Mouse (Mus musculus) hindbrain, embryonic 13.5 days (tissue): Measurements from ENCODE around the gene Folr1. TPM values are rescaled to one million over a fixed set of nuclear protein-coding genes. Genes with fewer than 3 reads are reported as not detected.
A peak's percentile ranks its signal among the peaks of the same experiment; 100 is the strongest.

Experiments
- ATAC-seq: fragments of 200-750 bp; cut with Nextera tagmentation; 2 replicates; pipeline ENCODE4 v1.8.0; 2017; ENCODE audit warnings: moderate TSS enrichment; ENCODE audit not compliant: low FRiP score
- H3K27ac ChIP-seq: fragments of 300-500 bp; sonication (generic); 2 replicates; pipeline ENCODE4 v1.5.1; 2015; ENCODE audit warnings: inconsistent platforms, mild to moderate bottlenecking, moderate library complexity
- H3K27me3 ChIP-seq: fragments of 300-500 bp; sonication (generic); 2 replicates; pipeline ENCODE4 v1.6.1; 2015; ENCODE audit warnings: mild to moderate bottlenecking, inconsistent platforms
- H3K36me3 ChIP-seq: fragments of 300-500 bp; sonication (generic); 2 replicates; pipeline ENCODE4 v1.6.1; 2015; ENCODE audit warnings: mild to moderate bottlenecking, inconsistent platforms
- H3K4me1 ChIP-seq: fragments of 300-500 bp; sonication (generic); replicated peaks from 2 replicates; pipeline ENCODE4 v1.6.1; 2015; ENCODE audit warnings: inconsistent platforms
- H3K4me2 ChIP-seq: fragments of 300-500 bp; sonication (generic); 2 replicates; pipeline ENCODE4 v1.6.1; 2015; ENCODE audit warnings: inconsistent platforms, mild to moderate bottlenecking, moderate library complexity
- H3K4me3 ChIP-seq: fragments of 300-500 bp; sonication (generic); 2 replicates; pipeline ENCODE4 v1.5.1; 2015; ENCODE audit warnings: mild to moderate bottlenecking, inconsistent platforms
- H3K9ac ChIP-seq: fragments of 300-500 bp; sonication (generic); 2 replicates; pipeline ENCODE4 v1.6.1; 2015; ENCODE audit warnings: mild to moderate bottlenecking, inconsistent platforms
- H3K9me3 ChIP-seq: fragments of 300-500 bp; sonication (generic); 2 replicates; pipeline ENCODE4 v1.6.1; 2016; ENCODE audit warnings: inconsistent platforms
- WGBS: fragments of 180-500 bp; shearing (Covaris S2); methylation state at CpG from one replicate; pipeline ENCODE4 v1.1.7; 2015; 5-methylcytosine and 5-hydroxymethylcytosine counted together
- polyA plus RNA-seq: library from polyadenylated mRNA; unstranded; fragments of >200 nt; fragmentation: Nextera tagmentation; extraction: Ambion mirVana; gene quantifications from 2 replicates; pipeline ENCODE4 v1.2.1, GENCODE M21; 2015

The Folr1 gene
- polyA plus RNA-seq, 1 experiment from 2014 or later: 39.2 TPM

DNA sequence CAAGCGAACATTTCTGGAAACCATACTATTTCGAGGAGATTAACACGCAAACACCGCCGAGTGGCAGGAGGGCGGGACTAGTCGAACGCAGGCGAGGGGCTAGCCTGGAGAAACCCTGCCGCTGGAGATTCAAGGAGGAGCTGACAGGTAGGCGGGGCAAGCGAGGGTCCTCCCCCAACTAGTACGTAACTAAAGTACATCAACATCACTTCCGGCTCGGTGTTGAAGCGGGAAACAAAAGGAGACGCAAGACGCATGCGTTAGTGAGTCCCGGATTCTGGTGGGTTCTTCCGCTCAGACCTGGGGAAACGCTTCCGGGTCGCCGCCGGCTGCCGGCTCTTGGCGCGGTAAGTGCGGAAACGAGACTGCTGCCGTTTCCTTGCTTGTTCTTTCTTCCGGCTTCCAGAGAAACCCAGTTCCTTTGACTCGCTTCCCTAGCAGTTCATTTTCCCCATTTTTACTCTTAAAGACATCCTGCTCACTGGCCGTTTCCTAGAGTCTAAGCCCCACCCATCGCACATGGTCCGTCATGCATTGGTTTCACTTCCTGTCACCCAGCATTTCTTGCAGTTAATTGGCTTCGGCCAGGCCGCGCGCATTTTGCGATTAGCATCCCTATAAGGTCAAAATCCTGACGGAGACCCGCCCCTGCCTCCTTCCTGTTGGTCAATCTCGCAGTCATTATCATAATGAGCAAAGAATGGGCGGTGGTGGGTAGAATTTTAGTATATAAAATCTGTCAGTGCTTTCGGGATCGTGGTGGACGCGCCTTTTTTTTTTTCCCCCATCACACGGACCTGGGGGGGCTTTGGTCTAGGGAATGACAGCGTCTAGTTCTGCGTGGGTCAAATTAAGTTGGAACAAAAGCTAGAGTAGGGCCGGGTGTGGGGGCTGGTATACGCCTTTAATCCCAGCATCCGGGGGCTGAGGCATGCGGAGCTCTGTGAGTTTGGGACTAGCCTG, 25.8 kb upstream of the Folr1 start:
- peak overlapping the region; percentile 53 for H3K4me2 ChIP-seq
- no peaks in the 10 kb centered on the region for H3K27me3 ChIP-seq
- peak overlapping the region; percentile 92 for H3K27ac ChIP-seq
- H3K9me3 ChIP-seq: no peaks in the 10 kb centered on the region
- H3K4me3 ChIP-seq: peak overlapping the region; percentile 51
- under 1% methylated on average over 57 of the region's 57 CpGs for WGBS
- peaks cover 15% of the 10 kb centered on the region for H3K36me3 ChIP-seq
- ATAC-seq: peak; percentile 98
- H3K4me1 ChIP-seq: peaks cover 18% of the 10 kb centered on the region
- peak overlapping the region; percentile 72 for H3K9ac ChIP-seq

DNA sequence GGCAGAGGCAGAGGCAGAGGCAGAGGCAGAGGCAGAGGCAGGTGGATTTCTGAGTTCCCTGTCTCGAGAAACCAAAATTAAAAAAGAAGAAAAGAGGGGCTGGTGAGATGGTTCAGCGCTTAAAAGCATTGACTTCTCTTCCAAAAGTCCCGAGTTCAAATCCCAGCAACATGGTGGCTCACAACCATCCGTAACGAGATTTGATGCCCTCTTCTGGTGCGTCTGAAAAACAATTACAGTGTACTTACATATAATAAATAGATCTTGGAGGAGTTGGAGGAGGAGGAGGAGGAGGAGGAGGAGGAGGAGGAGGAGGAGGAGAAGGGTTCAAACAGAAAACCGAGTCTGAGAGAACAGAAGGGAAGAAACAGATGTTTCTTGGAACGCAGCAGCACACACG, 25.1 kb upstream of the Folr1 start:
- peak overlapping the region; percentile 42 for H3K4me2 ChIP-seq
- WGBS: 40% methylated on average over 9 of the region's 9 CpGs

DNA sequence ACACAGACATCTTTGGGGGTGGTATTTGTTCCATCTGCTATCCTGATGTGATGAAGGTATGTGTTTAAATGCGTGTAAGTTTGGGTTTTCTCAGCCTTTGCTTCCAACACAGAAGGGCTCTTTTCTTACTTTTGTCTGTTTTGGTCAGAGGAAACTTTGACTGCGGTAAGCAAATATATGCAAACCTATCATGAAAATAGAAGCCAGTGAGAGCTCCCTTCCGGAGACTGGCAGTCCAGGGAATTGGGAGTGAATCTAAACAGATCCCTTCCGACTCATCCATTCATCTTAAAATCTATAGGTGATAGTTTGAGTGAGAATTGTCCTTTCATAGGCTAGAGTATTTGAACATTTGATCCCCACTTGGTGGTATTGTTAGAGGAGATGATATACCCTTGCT, 17.9 kb upstream of the Folr1 start:
- Histone ChIP-seq H3K36me3 (no peaks in the 10 kb centered on the region), H3K9ac (no peak overlapping the region), H3K4me3 (no peak overlapping the region), H3K27me3 (no peaks in the 10 kb centered on the region), H3K9me3 (no peaks in the 10 kb centered on the region), H3K27ac (no peak overlapping the region), H3K4me2 (no peak overlapping the region), H3K4me1 (no peaks in the 10 kb centered on the region)
- ATAC-seq: no peak
- 82% methylated on average over 4 of the region's 4 CpGs for WGBS

More for the DNA sequence above, 25.1 kb upstream of the Folr1 start:
- Histone ChIP-seq H3K4me1 (peaks cover 18% of the 10 kb centered on the region), H3K9me3 (no peaks in the 10 kb centered on the region), H3K36me3 (peaks cover 8% of the 10 kb centered on the region), H3K27me3 (no peaks in the 10 kb centered on the region), H3K9ac (peak overlapping the region; percentile 60; the same call in 1 of the 2 replicates), H3K4me3 (peak overlapping the region; percentile 51), H3K27ac (peak overlapping the region; percentile 92)
- ATAC-seq: no peak

GRCm38 (mm10) chr7:101886274-101886673, 15.7 kb upstream of the Folr1 start:
- no peak overlapping the region for H3K4me2 ChIP-seq
- H3K9ac ChIP-seq: no peak overlapping the region
- 87% methylated on average over 6 of the region's 6 CpGs for WGBS
- H3K4me1 ChIP-seq: no peaks in the 10 kb centered on the region
- no peak for ATAC-seq
- H3K27ac ChIP-seq: no peak overlapping the region
- no peaks in the 10 kb centered on the region for H3K9me3 ChIP-seq
- no peaks in the 10 kb centered on the region for H3K27me3 ChIP-seq
- no peak overlapping the region for H3K4me3 ChIP-seq
- no peaks in the 10 kb centered on the region for H3K36me3 ChIP-seq

DNA sequence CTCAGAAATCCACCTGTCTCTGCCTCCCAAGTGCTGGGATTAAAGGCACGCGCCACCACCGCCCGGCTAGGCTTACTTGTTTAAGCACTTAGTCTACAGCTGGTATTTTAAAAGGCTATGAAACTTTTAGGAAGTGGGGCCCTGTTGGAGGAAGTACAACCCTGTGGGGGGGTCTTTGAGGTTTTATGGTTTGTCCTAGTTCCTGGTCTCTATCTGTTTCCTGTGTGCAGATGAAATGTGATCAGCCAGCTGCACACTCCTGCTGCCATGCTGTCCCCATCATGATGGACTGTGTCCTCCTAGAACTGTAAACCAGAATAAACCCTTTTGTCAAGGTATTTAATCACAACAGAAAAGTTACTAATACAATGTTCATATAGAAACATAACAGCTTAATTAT, 13.6 kb upstream of the Folr1 start:
- Histone ChIP-seq H3K9me3 (no peaks in the 10 kb centered on the region), H3K27me3 (no peaks in the 10 kb centered on the region), H3K27ac (no peak overlapping the region), H3K4me1 (no peaks in the 10 kb centered on the region), H3K36me3 (no peaks in the 10 kb centered on the region), H3K9ac (no peak overlapping the region), H3K4me2 (no peak overlapping the region), H3K4me3 (no peak overlapping the region)
- ATAC-seq: no peak
- 98% methylated on average over 4 of the region's 4 CpGs for WGBS

GRCm38 (mm10) chr7:101882413-101883154, 12.0 kb upstream of the Folr1 start:
- no peaks in the 10 kb centered on the region for H3K9me3 ChIP-seq
- ATAC-seq: no peak
- WGBS: 57% methylated on average over 9 of the region's 9 CpGs
- H3K27ac ChIP-seq: no peak overlapping the region
- no peak overlapping the region for H3K4me3 ChIP-seq
- H3K9ac ChIP-seq: no peak overlapping the region
- no peaks in the 10 kb centered on the region for H3K27me3 ChIP-seq
- no peak overlapping the region for H3K4me2 ChIP-seq
- H3K36me3 ChIP-seq: no peaks in the 10 kb centered on the region
- no peaks in the 10 kb centered on the region for H3K4me1 ChIP-seq

DNA sequence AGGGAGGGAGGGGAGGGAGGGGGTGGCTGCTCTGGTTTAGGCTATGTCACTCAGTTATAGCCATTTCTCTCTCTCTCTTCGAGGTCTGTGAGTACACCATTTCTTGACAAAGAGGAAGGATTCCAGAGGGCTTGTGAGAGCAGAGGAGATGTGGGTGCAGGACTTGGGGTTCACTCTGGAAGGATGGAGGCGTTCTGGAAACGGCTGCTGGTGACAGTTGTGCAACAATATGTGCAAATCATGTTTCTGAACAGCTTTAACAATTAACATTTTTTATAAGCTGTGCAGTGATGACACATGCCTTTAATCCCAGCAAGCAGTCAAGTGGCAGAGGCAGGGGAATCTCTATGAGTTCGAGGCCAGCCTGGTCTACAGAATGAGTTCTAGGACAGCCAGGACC, 10.3 kb upstream of the Folr1 start:
- ATAC-seq: no peak
- Histone ChIP-seq H3K27me3 (no peaks in the 10 kb centered on the region), H3K9me3 (no peaks in the 10 kb centered on the region), H3K4me3 (no peak overlapping the region), H3K36me3 (no peaks in the 10 kb centered on the region), H3K9ac (no peak overlapping the region), H3K4me2 (no peak overlapping the region), H3K27ac (no peak overlapping the region), H3K4me1 (no peaks in the 10 kb centered on the region)
- WGBS: 84% methylated on average over 4 of the region's 4 CpGs

DNA sequence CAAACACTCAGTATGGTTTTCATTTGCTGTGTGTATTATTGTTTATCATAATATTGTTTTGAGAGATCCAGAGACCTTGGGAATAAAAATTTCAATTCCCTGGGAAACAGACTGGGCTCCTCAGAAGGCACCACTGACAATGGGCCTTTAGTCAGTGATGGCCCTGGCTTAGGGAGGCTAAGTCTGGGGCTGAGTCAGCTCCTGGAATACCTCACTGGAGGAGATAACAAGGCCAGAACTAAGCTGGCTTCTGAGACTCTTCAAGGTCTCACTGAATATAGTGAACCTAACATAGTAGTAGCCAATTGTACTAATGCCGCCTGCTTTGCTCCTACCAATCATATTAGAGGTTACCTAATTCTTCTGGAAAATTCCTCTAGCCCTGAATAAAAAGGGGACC, 5.4 kb upstream of the Folr1 start:
- no peaks in the 10 kb centered on the region for H3K9me3 ChIP-seq
- WGBS: 97% methylated on average over 1 of the region's 1 CpGs
- no peak overlapping the region for H3K27ac ChIP-seq
- no peak overlapping the region for H3K9ac ChIP-seq
- ATAC-seq: no peak
- no peaks in the 10 kb centered on the region for H3K27me3 ChIP-seq
- no peak overlapping the region for H3K4me2 ChIP-seq
- no peaks in the 10 kb centered on the region for H3K36me3 ChIP-seq
- no peak overlapping the region for H3K4me3 ChIP-seq
- H3K4me1 ChIP-seq: no peaks in the 10 kb centered on the region

DNA sequence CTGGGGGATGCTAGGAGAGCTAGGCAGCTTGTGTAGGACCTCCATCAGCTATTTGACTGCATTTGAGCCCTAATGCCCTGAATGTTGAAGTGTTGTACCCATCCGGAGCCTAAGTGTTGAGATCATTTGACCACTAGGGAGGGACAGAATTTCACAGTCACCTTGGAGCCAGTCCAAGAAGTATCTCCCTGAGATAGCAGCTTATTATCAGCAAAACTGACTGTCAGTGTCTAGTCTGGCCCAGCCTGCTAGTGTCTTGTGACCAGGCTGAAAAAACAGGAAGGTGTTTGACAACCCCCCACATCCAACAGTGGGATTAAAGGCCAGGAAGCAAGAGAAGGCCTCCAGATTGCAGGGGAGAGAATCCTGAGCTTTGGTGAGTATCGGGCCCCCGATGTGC, 708 bp upstream of the Folr1 start:
- 85% methylated on average over 3 of the region's 3 CpGs for WGBS

GRCm38 (mm10) chr7:101869163-101869500, 1.5 kb downstream of the Folr1 start:
- Histone ChIP-seq H3K4me3 (no peak overlapping the region), H3K4me1 (no peaks in the 10 kb centered on the region), H3K27ac (no peak overlapping the region), H3K9me3 (no peaks in the 10 kb centered on the region), H3K27me3 (no peaks in the 10 kb centered on the region), H3K4me2 (no peak overlapping the region), H3K9ac (no peak overlapping the region), H3K36me3 (no peaks in the 10 kb centered on the region)
- 46% methylated on average over 7 of the region's 7 CpGs for WGBS
- ATAC-seq: no peak

More for the DNA sequence above, 708 bp upstream of the Folr1 start:
- no peaks in the 10 kb centered on the region for H3K27me3 ChIP-seq
- H3K9ac ChIP-seq: no peak overlapping the region
- no peak overlapping the region for H3K27ac ChIP-seq
- no peaks in the 10 kb centered on the region for H3K9me3 ChIP-seq
- no peak for ATAC-seq
- no peak overlapping the region for H3K4me2 ChIP-seq
- H3K4me1 ChIP-seq: no peaks in the 10 kb centered on the region
- no peak overlapping the region for H3K4me3 ChIP-seq
- no peaks in the 10 kb centered on the region for H3K36me3 ChIP-seq

DNA sequence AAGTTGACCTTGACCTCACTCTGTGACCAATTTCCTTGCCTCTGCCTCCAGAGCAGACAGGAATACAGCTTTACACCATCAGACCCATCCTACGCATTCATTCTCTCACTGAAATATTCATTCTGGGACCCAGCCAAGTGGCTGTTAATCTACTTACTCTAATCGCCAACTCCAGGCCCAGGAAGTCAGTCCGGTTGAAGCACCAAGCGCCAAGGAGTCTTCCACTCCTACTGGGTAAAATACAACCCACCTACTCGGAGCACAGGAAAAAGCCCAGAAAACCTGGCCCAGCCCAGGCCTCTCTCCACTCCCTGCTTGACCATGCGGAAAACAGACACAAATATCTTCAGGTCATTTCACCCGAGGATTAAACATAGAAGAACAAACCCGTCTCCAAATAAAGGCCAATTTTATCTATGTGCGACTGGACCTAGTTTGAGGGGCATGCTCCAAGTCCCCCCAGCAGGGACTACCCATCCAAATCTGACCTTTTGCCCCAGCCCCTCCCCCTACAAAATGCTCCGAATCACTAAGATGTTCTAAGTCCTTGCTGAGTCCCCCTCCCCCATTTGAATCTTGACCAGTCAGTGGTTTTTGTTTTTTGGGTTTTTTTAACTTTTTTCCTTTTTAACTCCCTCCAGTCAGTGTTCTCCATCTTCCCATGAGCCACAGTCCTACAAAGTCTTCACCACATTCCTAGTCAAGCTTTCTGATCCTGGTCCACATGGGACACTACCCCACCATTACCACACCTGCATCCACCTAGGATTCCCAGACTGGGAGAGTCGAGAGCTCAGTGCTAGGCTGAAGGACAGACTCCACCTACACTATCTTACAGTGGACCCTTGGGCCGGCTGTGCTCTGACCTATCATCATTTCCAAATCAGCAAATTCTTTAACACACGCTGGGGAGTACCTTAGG, 2.1 kb downstream of the Folr1 start:
- H3K27ac ChIP-seq: no peak overlapping the region
- 52% methylated on average over 13 of the region's 13 CpGs for WGBS
- no peak overlapping the region for H3K4me3 ChIP-seq
- H3K4me2 ChIP-seq: no peak overlapping the region
- H3K4me1 ChIP-seq: no peaks in the 10 kb centered on the region
- ATAC-seq: no peak
- H3K9ac ChIP-seq: no peak overlapping the region
- no peaks in the 10 kb centered on the region for H3K9me3 ChIP-seq
- no peaks in the 10 kb centered on the region for H3K36me3 ChIP-seq
- no peaks in the 10 kb centered on the region for H3K27me3 ChIP-seq

DNA sequence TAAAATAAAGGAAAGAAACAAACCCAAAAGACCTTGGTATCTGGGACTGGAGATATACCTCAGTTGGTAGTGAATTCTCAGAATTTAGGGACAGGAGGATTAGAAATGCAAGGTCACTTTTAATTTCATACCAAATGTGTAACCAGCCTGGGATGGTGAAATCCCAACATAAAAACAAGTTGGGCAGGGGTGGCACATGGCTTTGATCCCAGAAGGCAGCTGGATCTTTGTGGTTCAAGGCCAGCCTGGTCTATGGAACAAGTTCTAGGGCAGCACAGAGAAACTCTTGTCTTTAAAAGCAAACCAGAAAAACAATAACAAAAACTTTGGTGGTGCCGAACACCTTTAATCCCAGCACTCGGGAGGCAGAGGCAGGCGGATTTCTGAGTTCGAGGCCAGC, 3.1 kb downstream of the Folr1 start:
- Histone ChIP-seq H3K9me3 (no peaks in the 10 kb centered on the region), H3K4me1 (no peaks in the 10 kb centered on the region), H3K9ac (no peak overlapping the region), H3K27me3 (no peaks in the 10 kb centered on the region), H3K36me3 (no peaks in the 10 kb centered on the region), H3K4me3 (no peak overlapping the region), H3K4me2 (no peak overlapping the region), H3K27ac (no peak overlapping the region)
- no peak for ATAC-seq
- WGBS: 95% methylated on average over 4 of the region's 4 CpGs
